Mouse (Mus musculus): ENCODE results near the gene Id1. TPM values are rescaled to one million over a fixed set of nuclear protein-coding genes. Genes with fewer than 3 reads are reported as not detected.

The Id1 gene
- polyA plus RNA-seq, 1 experiment from 2014 or later, result 179 TPM

DNA sequence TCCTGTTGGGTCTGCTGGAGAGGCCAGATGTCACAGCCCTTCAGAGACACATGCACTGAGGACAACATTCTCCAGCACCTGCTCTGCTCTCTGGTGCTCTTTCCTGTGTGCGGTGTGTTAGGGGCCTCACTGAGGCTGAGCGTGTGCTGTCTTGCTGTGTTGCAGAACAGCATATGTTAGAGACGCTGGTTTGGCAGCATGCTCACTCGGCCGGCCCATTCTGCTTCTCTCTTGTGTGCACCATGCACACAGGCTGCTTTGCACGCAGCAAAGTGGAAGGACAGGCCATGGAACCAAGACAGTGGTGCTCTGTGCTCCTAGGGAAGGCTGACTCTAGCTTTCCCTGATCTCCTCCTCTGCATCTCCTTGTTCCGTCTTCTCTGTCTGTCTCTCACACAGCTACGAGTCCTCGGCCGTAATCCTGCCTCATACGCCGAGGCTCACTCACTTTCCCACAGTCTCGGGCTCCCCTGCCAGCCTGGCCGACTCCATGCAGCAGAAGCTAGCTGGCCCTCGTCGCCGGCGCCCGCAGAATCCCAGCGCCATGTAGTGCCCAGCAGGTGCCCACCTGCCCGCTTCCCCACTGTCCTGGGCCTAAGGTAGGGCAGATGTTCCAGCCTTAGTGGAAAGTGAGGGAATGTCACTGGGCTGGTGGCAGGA, 32.3 kb upstream of the Id1 start:
- no peak overlapping the region for H3K4me3 ChIP-seq
- peak overlapping the region; percentile 98 for H3K27ac ChIP-seq
- no peak overlapping the region for H3K4me2 ChIP-seq
- H3K9me3 ChIP-seq, result no peaks in the 10 kb centered on the region
- no peaks in the 10 kb centered on the region for H3K27me3 ChIP-seq
- peaks cover 47% of the 10 kb centered on the region for H3K4me1 ChIP-seq
- ATAC-seq (ENCODE audit: insufficient number of reproducible peaks, insufficient read depth, low FRiP score, low TSS enrichment, low read depth), result no peak
- H3K9ac ChIP-seq, result no peak overlapping the region
- WGBS, result 91% methylated on average over 21 of the region's 21 CpGs
- H3K36me3 ChIP-seq, result peaks cover 78% of the 10 kb centered on the region

DNA sequence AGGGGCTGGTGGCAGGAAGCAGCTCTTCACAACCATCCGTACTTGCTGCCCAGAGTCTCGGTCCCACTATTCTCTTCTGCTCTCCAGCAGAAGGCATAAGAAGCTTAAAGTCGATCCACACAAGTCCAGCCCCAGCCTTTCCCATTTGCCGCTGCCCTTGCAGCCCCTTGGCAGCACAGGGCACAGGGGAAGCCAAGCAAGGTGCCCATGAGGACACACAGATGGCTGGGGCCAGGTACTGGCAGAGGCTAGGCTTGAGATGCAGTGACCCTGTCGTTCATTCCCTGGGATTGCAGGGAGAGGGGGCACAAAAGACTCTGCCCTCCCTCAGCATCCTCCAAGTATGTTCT, 31.8 kb upstream of the Id1 start:
- H3K9ac ChIP-seq, result no peak overlapping the region
- H3K4me1 ChIP-seq, result peaks cover 47% of the 10 kb centered on the region
- peak overlapping the region; percentile 98 for H3K27ac ChIP-seq
- no peak overlapping the region for H3K4me3 ChIP-seq
- H3K27me3 ChIP-seq, result no peaks in the 10 kb centered on the region
- peaks cover 73% of the 10 kb centered on the region for H3K36me3 ChIP-seq
- 80% methylated on average over 5 of the region's 5 CpGs for WGBS
- ATAC-seq (ENCODE audit: insufficient number of reproducible peaks, insufficient read depth, low FRiP score, low TSS enrichment, low read depth), result no peak
- no peaks in the 10 kb centered on the region for H3K9me3 ChIP-seq
- no peak overlapping the region for H3K4me2 ChIP-seq

DNA sequence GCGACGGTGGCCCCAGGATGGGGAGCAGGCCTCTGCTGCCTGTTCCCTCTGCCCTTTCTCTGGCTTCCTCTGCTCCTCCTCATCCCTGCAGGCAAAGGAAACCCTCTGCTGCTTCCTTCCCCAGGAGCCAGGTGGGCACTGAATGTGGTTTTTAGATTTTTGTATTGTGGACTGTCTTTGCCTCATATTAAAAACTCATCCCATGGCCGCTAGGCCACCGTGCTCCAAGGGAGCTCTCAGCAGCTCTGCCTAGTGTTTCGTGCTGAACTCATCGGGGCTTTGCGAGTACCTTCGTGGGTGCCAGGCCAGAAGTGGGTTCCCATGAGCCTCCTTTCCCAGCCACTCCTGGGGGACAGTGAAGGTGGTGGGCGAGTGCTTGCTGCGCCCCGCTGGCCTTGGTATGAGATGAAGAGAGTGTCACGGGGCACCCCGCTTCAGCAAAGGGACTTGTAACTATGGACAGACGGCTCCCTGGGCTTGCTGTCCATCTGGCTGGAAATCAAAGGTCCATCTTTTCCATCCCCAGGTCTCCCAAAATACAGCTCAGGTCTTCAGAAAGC, 31.2 kb upstream of the Id1 start:
- H3K4me1 ChIP-seq, result peaks cover 47% of the 10 kb centered on the region
- no peak for ATAC-seq (ENCODE audit: insufficient number of reproducible peaks, insufficient read depth, low FRiP score, low TSS enrichment, low read depth)
- H3K27me3 ChIP-seq, result no peaks in the 10 kb centered on the region
- WGBS, result 83% methylated on average over 14 of the region's 14 CpGs
- peak overlapping the region; percentile 98 for H3K27ac ChIP-seq
- H3K9ac ChIP-seq, result peak overlapping the region; percentile 55
- peaks cover 66% of the 10 kb centered on the region for H3K36me3 ChIP-seq
- no peak overlapping the region for H3K4me3 ChIP-seq
- no peaks in the 10 kb centered on the region for H3K9me3 ChIP-seq
- H3K4me2 ChIP-seq, result no peak overlapping the region

DNA sequence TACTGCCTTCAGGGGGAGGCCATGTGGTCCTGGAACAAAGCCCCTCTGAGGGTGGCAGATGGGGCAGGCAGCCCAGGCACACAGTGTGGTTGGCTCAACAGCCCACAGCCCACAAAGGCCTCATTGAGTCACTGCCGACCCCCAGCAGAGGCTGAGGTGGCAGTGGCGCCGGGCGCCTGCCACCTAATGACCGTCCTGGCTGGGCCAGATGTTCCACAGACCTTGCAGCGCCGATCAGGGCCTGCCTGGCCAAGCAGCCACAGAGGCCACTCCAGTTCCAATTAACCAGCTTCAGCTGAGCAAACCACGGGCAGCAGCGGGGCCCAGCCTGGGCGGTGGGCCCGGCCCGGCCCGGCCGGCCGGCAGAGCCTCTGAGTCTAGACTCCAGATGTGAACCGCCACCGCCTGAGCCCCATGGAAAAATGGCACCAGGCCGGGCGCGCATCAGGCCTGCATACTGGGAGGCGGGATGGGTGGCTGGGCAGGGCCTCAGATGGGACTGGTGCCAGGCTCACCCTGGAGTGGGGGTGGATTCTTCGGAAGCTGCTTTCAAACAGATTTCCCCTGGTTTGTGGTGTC, 30.0 kb upstream of the Id1 start:
- Histone ChIP-seq H3K4me3 (no peak overlapping the region), H3K9me3 (no peaks in the 10 kb centered on the region), H3K36me3 (peaks cover 54% of the 10 kb centered on the region), H3K4me1 (peaks cover 47% of the 10 kb centered on the region), H3K27ac (peak overlapping the region; percentile 98), H3K4me2 (peak overlapping the region; percentile 39), H3K9ac (peak overlapping the region; percentile 55), H3K27me3 (no peaks in the 10 kb centered on the region)
- peak; percentile 78 for ATAC-seq (ENCODE audit: insufficient number of reproducible peaks, insufficient read depth, low FRiP score, low TSS enrichment, low read depth)
- 25% methylated on average over 22 of the region's 22 CpGs for WGBS

DNA sequence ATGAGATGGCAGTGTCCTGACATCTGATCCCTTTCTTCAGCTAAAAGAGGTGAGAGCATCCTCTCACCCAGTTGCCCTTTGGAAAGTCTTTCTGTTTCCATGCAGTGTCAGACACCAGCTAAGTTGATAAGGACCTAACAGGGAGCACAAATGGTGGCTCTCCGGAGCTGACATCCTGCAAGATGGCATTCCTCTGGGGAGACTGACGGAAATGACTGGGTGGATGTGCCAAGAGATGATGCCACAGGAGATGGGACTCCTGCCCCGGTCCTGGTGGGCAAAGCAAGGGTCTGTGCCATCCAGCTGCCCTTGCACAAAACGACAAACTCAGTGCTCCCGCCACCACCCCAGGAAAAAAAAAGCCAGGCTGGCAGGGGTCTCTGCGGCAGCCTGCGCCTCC, 28.9 kb upstream of the Id1 start:
- H3K4me3 ChIP-seq, result peak overlapping the region; percentile 41
- peak overlapping the region; percentile 68 for H3K4me2 ChIP-seq
- peaks cover 47% of the 10 kb centered on the region for H3K4me1 ChIP-seq
- no peaks in the 10 kb centered on the region for H3K27me3 ChIP-seq
- H3K9me3 ChIP-seq, result no peaks in the 10 kb centered on the region
- H3K36me3 ChIP-seq, result peaks cover 43% of the 10 kb centered on the region
- no peak for ATAC-seq (ENCODE audit: insufficient number of reproducible peaks, insufficient read depth, low FRiP score, low TSS enrichment, low read depth)
- peak overlapping the region; percentile 74 for H3K9ac ChIP-seq
- peak overlapping the region; percentile 98 for H3K27ac ChIP-seq
- WGBS, result 20% methylated on average over 7 of the region's 7 CpGs

DNA sequence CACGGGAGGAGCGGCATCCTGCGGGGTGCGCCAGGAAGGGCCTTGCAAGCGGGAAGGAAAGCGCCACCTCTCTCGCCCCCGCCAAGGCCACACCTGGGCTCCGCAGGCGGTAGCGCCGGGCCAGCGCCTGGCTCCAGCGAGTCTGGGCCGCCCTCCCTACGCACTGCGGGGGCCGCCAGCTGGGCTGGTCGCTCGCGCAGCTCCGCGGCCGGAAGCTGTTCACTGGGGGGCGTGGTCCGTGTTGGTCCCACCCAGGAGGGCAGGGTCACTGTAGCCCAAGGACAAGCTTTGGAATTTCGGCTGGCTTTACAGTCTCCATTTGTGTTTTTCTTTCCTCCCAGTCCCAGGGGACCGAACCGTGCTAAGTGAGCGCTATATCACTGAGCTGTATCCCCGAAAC, 28.4 kb upstream of the Id1 start:
- Histone ChIP-seq H3K36me3 (peaks cover 39% of the 10 kb centered on the region), H3K4me2 (peak overlapping the region; percentile 68), H3K9ac (peak overlapping the region; percentile 74), H3K4me1 (peaks cover 47% of the 10 kb centered on the region), H3K27me3 (no peaks in the 10 kb centered on the region), H3K9me3 (no peaks in the 10 kb centered on the region), H3K4me3 (peak overlapping the region; percentile 41), H3K27ac (peak overlapping the region; percentile 98)
- peak; percentile 87 for ATAC-seq (ENCODE audit: insufficient number of reproducible peaks, insufficient read depth, low FRiP score, low TSS enrichment, low read depth)
- 2% methylated on average over 31 of the region's 31 CpGs for WGBS

DNA sequence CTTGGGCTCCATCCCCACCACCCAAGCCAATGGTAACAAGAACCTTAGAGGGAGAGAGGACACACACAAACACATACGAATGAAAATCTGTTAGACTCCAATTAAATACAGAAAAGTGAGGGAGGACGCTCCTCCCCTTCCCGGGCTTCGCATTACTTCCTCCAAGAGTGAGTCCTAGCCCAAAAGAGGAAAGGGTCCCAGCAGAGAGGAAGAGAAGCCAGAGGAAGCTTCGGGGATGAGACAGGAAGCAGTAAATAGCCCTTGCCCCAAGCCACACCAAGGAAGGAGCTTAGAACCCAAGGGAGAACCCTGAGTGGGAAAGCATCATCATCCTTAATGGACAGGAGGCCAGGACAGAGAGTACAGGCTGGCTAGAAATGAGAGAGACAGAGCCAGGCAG, 27.0 kb upstream of the Id1 start:
- Histone ChIP-seq H3K9ac (no peak overlapping the region), H3K36me3 (peaks cover 25% of the 10 kb centered on the region), H3K27ac (peak overlapping the region; percentile 98; the same call in 1 of the 2 replicates), H3K4me3 (no peak overlapping the region), H3K4me2 (no peak overlapping the region), H3K9me3 (no peaks in the 10 kb centered on the region), H3K4me1 (peaks cover 41% of the 10 kb centered on the region), H3K27me3 (no peaks in the 10 kb centered on the region)
- ATAC-seq (ENCODE audit: insufficient number of reproducible peaks, insufficient read depth, low FRiP score, low TSS enrichment, low read depth), result no peak
- WGBS, result 84% methylated on average over 5 of the region's 5 CpGs

DNA sequence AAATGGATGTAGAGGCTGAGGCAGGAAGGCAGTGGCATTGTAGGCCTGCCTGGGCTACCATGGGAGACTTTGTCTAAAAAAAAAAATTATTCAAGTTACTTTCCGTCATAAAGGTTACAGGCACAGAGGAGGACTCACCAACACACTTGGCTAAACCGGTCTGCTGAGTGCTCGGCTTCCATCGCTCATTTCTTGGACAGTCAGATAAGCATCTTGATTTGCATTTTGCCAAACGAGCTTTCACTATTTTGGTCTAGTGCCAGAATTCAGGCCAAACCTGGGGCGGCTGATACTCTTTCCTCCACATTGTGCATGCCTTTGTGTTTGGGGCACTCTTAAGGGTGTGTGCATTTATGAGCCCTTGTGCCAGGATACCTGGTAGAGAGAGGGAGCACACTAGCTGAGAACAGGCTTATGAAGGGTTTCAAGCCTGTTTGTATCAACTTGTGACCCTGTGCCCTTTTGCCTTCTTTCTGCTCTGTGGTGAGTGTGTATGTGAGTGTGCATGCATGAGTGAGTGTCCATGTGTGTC, 19.7 kb upstream of the Id1 start:
- Histone ChIP-seq H3K4me2 (no peak overlapping the region; the same call in 1 of the 2 replicates), H3K9me3 (no peaks in the 10 kb centered on the region), H3K9ac (no peak overlapping the region), H3K27me3 (no peaks in the 10 kb centered on the region), H3K27ac (0 out of 2 replicates have a peak overlapping the region, but pooled peaks have one; percentile 39), H3K4me1 (peaks cover 12% of the 10 kb centered on the region), H3K36me3 (no peaks in the 10 kb centered on the region), H3K4me3 (no peak overlapping the region)
- ATAC-seq (ENCODE audit: insufficient number of reproducible peaks, insufficient read depth, low FRiP score, low TSS enrichment, low read depth), result no peak
- WGBS, result 55% methylated on average over 6 of the region's 6 CpGs

DNA sequence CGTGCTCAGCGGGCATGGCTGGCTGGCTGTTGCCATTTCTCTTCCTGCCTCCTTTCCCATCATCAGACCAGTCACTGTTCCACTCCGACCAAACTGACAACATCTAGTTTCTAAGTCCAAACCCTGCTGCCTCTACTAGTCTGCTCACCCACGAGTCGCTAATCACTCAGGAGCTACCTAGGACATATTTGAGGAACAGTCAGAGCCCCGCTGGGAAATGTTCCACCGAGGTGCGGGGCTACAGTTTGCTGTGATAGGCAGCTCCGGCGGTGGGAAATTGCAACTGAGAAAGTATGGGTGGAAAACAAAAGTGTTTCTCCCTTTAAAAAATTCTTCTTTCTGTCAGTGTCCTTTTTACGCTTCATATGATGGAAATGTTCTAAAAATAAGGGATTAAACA, 18.4 kb upstream of the Id1 start:
- no peak for ATAC-seq (ENCODE audit: insufficient number of reproducible peaks, insufficient read depth, low FRiP score, low TSS enrichment, low read depth)
- no peaks in the 10 kb centered on the region for H3K36me3 ChIP-seq
- no peak overlapping the region for H3K4me2 ChIP-seq
- H3K27me3 ChIP-seq, result no peaks in the 10 kb centered on the region
- 66% methylated on average over 11 of the region's 11 CpGs for WGBS
- H3K4me1 ChIP-seq, result peaks cover 12% of the 10 kb centered on the region
- no peaks in the 10 kb centered on the region for H3K9me3 ChIP-seq
- no peak overlapping the region for H3K9ac ChIP-seq
- H3K27ac ChIP-seq, result no peak overlapping the region
- no peak overlapping the region for H3K4me3 ChIP-seq

DNA sequence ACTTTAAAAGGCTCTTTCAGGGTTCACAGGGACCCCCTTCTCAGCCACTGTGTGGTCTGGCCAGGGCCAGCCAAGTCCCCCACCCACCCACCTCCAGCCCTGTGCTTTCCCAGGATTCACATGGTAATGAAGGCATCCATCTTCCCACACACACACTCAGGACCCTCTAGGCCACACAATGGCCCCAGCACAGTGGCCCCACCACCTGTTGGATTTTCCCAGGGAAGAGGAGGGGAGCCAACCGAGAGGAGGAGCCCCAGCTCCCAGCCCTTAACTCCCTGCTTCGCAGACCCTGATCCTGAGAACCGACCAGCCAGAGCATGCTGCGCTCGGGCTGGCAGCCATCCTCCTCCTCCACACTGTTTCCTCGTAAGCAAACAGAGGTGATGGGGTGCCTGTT, 18.0 kb upstream of the Id1 start:
- Histone ChIP-seq H3K4me1 (peaks cover 12% of the 10 kb centered on the region), H3K36me3 (no peaks in the 10 kb centered on the region), H3K27me3 (no peaks in the 10 kb centered on the region), H3K9ac (no peak overlapping the region), H3K9me3 (no peaks in the 10 kb centered on the region), H3K27ac (no peak overlapping the region), H3K4me2 (no peak overlapping the region), H3K4me3 (no peak overlapping the region)
- no peak for ATAC-seq (ENCODE audit: insufficient number of reproducible peaks, insufficient read depth, low FRiP score, low TSS enrichment, low read depth)
- whole genome bisulfite sequencing, result 42% methylated on average over 6 of the region's 6 CpGs

DNA sequence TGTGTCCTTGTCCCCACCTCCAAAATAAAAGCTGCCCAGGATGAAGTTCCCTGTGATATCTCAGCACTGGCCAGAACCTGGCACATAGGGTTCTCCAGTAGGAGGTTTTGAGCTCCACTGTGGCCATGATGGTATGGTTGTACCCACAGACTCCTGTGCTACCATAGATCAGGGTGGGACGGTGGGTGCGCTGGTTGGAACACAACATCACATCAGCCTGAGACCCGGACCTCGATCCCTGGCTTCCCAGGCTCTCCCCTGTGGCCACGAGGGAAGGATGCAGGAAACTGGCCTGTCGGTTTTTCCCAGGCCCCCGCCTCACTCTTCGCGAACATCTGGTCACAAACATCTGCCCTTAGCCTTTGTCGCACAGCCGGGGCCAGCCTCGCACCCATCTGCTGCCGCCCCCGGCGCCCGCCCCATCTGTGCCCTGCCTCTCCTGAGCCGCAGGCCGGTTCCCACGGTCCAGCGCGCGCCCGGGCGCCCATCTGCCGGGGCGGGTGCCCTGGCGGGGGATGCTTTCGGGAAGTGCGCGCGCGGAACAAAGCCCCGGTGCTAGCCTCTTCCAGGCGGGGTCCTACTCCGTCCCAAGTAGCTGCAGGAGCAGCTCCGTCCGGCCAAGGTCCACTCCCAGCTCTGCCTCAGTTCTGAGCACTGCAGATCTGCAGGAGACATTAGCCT, 12.3 kb upstream of the Id1 start:
- 4% methylated on average over 37 of the region's 37 CpGs for WGBS
- peak overlapping the region; percentile 76 for H3K9ac ChIP-seq
- peaks cover 26% of the 10 kb centered on the region for H3K4me1 ChIP-seq
- H3K36me3 ChIP-seq, result no peaks in the 10 kb centered on the region
- H3K27me3 ChIP-seq, result no peaks in the 10 kb centered on the region
- no peak for ATAC-seq (ENCODE audit: insufficient number of reproducible peaks, insufficient read depth, low FRiP score, low TSS enrichment, low read depth)
- H3K4me3 ChIP-seq, result peak overlapping the region; percentile 39
- H3K9me3 ChIP-seq, result no peaks in the 10 kb centered on the region
- H3K27ac ChIP-seq, result 0 out of 2 replicates have a peak overlapping the region, but pooled peaks have one; percentile 57
- peak overlapping the region; percentile 74 for H3K4me2 ChIP-seq

All from embryonic facial prominence, embryonic 13.5 days (tissue).